Mouse (Mus musculus): Measurements from ENCODE around the gene Faah. TPM values are rescaled to one million over a fixed set of nuclear protein-coding genes. Genes with fewer than 3 reads are reported as not detected.
A peak's percentile ranks its signal among the peaks of the same experiment; 100 is the strongest.

Faah gene
- polyA plus RNA-seq, 1 experiment from 2014 or later = 26.7 TPM

DNA sequence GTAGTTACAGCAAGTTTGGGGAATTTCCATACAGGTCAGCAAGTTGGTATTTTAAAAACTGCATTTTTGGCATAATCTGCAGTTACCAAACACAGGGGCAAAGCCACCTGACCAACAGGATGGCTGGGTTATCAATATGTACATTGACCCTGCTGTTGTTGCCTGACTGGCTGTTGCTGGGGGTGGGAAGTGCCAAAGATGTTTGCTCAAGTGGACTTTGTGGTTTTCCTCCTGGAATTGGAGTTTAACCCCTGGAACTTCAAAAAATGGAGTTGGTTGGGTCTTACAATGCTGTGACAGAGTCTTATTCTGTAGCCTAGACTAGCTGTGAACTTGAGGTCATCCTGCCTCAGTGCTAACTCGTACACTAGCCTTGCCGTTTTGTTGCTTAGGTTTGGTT is 22.7 kb upstream of the Faah start:
- WGBS = 95% methylated on average over 2 of the region's 2 CpGs
- Histone ChIP-seq H3K9me3 (no peaks in the 10 kb centered on the region), H3K4me1 (no peaks in the 10 kb centered on the region), H3K4me3 (no peak overlapping the region), H3K36me3 (replicated peaks) (0 out of 2 replicates have a peak, but pooled peaks cover 2% of the 10 kb centered on the region), H3K27me3 (replicated peaks) (no peaks in the 10 kb centered on the region), H3K27ac (no peak overlapping the region), H3K9ac (no peak overlapping the region), H3K4me2 (no peak overlapping the region)
- no peak for ATAC-seq (replicated peaks)

DNA sequence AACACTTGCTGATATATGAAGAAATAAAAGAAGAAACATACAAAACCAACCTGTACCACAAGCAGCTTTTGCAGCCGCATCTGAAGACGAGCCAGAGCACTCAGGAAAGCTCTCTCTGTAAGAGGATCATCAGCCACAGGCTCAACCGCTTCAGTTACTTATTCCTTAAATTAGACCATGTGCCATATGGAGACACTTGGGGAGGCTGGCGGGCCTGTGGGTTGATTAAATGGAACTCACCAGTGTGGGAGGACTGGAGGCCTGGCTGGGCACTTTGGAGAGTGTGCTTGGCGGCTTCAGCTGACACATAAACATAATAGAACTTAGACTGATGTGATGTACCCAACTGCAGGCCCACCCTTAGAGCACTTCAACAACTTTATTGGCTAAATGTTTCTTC is 15.6 kb upstream of the Faah start:
- Histone ChIP-seq H3K4me1 (no peaks in the 10 kb centered on the region), H3K36me3 (replicated peaks) (peaks cover 6% of the 10 kb centered on the region; the same call in 1 of the 2 replicates), H3K27me3 (replicated peaks) (no peaks in the 10 kb centered on the region), H3K9me3 (no peaks in the 10 kb centered on the region), H3K9ac (no peak overlapping the region), H3K27ac (no peak overlapping the region), H3K4me3 (no peak overlapping the region), H3K4me2 (no peak overlapping the region)
- no peak for ATAC-seq (replicated peaks)
- 95% methylated on average over 5 of the region's 5 CpGs for WGBS

DNA sequence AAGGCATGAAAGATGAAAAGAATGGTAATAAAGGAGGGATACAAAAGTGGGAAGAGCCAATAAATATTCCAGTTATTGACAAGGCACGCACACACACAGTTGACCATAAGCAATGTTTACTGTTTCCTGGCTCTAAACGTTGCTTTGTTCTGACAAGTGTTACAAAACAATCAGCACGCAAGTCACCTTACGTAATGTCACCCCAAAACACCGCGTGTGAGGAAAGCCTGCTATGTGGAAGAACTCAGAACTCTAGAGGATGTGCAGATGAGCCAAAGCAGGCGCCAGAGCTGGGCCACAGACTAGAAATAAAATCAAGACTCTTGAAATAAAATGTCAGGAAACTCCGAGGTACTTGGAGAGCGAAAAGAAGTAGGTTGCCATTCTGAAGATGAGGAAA is 15.2 kb upstream of the Faah start:
- WGBS = 92% methylated on average over 9 of the region's 9 CpGs
- Histone ChIP-seq H3K27ac (no peak overlapping the region), H3K4me2 (no peak overlapping the region)

DNA sequence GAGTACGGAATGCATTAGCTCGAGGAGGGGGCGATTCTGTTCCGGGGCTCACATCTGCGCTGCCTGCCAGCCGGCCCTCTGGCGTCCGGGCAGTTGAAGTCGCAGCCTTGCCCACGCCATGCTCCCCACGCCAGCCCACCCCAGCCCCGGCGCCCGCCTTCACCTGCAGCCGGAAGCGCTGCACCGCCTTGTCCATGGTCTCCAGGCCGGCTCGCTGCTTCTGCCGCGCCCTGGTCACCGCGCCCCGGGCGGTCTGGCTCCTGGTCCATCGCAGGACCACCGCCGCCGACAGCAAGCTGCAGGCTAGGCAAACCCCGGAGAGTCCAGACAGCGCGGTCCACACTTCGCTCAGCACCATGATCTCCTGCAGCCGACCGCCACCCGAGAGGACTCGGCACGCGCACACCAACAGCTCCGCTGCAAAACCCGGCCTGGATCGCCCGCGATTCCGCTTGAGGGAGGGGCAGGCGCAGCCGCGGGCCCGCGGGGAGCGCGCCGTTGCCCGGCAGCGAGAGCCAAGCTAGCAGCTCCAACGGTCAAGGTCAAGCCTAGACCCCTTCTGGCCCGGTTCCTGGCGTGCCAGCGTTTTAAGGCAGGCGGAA is 325 bp downstream of the Faah start:
- Histone ChIP-seq H3K4me3 (peak overlapping the region; percentile 68), H3K27me3 (replicated peaks) (peaks cover 36% of the 10 kb centered on the region), H3K4me1 (peaks cover 4% of the 10 kb centered on the region; the same call in 1 of the 2 replicates), H3K27ac (peak overlapping the region; percentile 79), H3K4me2 (peak overlapping the region; percentile 92), H3K36me3 (replicated peaks) (no peaks in the 10 kb centered on the region), H3K9ac (peak overlapping the region; percentile 79), H3K9me3 (no peaks in the 10 kb centered on the region)
- peak; percentile 94 for ATAC-seq (replicated peaks)
- under 1% methylated on average over 60 of the region's 60 CpGs for WGBS

More for the DNA sequence above, 15.2 kb upstream of the Faah start:
- H3K27me3 ChIP-seq (replicated peaks) = no peaks in the 10 kb centered on the region
- peaks cover 6% of the 10 kb centered on the region; the same call in 1 of the 2 replicates for H3K36me3 ChIP-seq (replicated peaks)
- H3K4me3 ChIP-seq = no peak overlapping the region
- H3K9ac ChIP-seq = no peak overlapping the region
- H3K4me1 ChIP-seq = no peaks in the 10 kb centered on the region
- ATAC-seq (replicated peaks) = no peak
- no peaks in the 10 kb centered on the region for H3K9me3 ChIP-seq

DNA sequence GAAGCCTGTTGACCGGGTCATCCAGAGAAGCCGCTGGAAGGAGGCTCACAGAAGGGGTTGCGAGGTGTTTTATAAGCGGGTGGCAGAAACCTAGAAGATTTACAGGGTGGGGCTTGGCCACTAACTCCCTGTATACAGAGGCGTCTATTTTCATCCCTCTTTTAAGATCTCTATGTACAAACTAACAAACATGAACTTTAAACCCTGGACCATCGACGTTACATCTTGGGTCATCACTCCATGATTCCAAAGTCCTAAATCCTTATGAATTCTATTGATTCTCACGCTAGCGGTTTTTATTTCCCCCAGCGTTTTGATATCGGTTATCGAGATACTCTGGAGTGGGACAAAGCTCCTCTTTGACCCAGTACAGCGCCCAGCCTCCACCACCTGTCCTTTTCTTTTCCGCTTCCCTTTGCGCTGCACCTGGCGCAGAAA is 845 bp downstream of the Faah start:
- H3K27me3 ChIP-seq (replicated peaks) = peaks cover 36% of the 10 kb centered on the region
- no peak overlapping the region for H3K27ac ChIP-seq
- H3K4me1 ChIP-seq = peaks cover 4% of the 10 kb centered on the region; the same call in 1 of the 2 replicates
- H3K9me3 ChIP-seq = no peaks in the 10 kb centered on the region
- H3K9ac ChIP-seq = peak overlapping the region; percentile 79
- peak overlapping the region; percentile 68 for H3K4me3 ChIP-seq
- peak overlapping the region; percentile 92 for H3K4me2 ChIP-seq
- ATAC-seq (replicated peaks) = peak; percentile 32
- no peaks in the 10 kb centered on the region for H3K36me3 ChIP-seq (replicated peaks)
- 11% methylated on average over 16 of the region's 16 CpGs for WGBS

- Histone ChIP-seq H3K27ac (no peak overlapping the region), H3K36me3 (replicated peaks) (no peaks in the 10 kb centered on the region), H3K4me1 (peaks cover 4% of the 10 kb centered on the region; the same call in 1 of the 2 replicates), H3K27me3 (replicated peaks) (peaks cover 36% of the 10 kb centered on the region), H3K9ac (peak overlapping the region; percentile 79; the same call in 1 of the 2 replicates), H3K9me3 (no peaks in the 10 kb centered on the region), H3K4me2 (peak overlapping the region; percentile 92), H3K4me3 (peak overlapping the region; percentile 68)
- ATAC-seq (replicated peaks) = no peak
- 62% methylated on average over 3 of the region's 3 CpGs for WGBS
Measured at GRCm38 (mm10) chr4:116016396-116016795, 1.3 kb downstream of the Faah start.

DNA sequence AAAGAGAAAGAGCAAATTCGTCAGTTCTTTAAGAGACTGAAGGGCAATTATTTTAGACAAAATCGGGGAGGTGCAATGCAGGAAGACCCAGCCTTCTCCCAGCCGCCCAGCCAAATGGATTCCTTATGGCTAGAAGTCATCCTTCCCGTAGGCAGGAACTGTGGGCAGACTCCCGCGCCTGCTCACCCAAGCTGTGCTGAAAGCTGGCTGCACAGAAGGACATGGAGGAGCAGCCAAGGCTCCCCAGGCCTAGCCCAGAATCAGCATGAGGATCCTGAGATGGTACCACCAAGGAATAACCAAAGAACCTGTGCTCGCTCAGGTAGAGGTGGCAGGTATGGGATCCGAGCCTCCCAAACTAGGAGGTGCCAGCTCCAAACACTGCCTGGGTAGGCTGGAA is 1.7 kb downstream of the Faah start:
- Histone ChIP-seq H3K4me1 (peaks cover 4% of the 10 kb centered on the region; the same call in 1 of the 2 replicates), H3K9me3 (no peaks in the 10 kb centered on the region), H3K27ac (no peak overlapping the region), H3K4me2 (peak overlapping the region; percentile 92; the same call in 1 of the 2 replicates), H3K27me3 (replicated peaks) (peaks cover 36% of the 10 kb centered on the region), H3K9ac (no peak overlapping the region), H3K4me3 (0 out of 2 replicates have a peak overlapping the region, but pooled peaks have one; percentile 68), H3K36me3 (replicated peaks) (no peaks in the 10 kb centered on the region)
- no peak for ATAC-seq (replicated peaks)
- 72% methylated on average over 8 of the region's 8 CpGs for WGBS

DNA sequence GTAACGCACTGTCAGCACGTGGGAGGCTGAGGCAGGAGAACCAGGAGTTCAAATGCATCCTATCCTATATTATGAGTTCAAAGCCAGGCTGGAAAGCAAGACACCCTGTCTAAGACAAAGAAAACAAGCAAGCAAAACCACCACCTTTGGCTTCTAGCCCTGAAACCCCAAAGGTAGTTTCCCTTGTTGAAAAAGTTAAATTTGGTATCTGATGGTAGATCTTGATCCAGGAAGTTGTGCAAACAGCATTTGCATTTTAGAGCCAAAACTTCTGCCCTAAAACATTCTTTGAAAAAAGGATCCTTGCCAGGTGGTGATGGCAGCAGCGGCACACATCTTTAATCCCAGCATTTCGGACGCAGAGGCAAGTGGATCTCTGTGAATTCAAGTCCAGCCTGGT is 2.2 kb downstream of the Faah start:
- H3K9ac ChIP-seq = no peak overlapping the region
- H3K9me3 ChIP-seq = no peaks in the 10 kb centered on the region
- no peaks in the 10 kb centered on the region for H3K36me3 ChIP-seq (replicated peaks)
- H3K4me1 ChIP-seq = peaks cover 4% of the 10 kb centered on the region; the same call in 1 of the 2 replicates
- no peak overlapping the region for H3K27ac ChIP-seq
- 87% methylated on average over 5 of the region's 5 CpGs for WGBS
- ATAC-seq (replicated peaks) = no peak
- no peak overlapping the region for H3K4me2 ChIP-seq
- peaks cover 36% of the 10 kb centered on the region for H3K27me3 ChIP-seq (replicated peaks)
- H3K4me3 ChIP-seq = no peak overlapping the region

DNA sequence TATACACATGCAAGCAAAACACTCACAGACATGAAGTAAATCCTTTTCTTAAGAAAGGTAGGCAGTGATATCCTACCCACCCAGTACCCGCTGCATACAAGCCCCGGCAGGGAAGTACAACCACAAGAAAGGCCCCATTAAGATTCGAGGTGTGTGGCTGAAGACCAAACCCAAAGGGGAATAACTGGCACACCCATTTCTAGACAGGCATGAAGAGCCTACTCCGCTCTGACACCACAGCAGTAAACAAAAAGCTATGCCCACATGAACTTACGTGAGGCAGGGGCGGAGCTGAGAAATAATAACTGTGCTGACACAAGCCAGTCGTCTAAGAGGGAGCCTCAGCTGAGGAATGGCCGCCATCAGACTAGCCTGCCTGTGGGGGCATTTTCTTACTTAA is 7.5 kb downstream of the Faah start:
- Histone ChIP-seq H3K36me3 (replicated peaks) (no peaks in the 10 kb centered on the region), H3K4me1 (no peaks in the 10 kb centered on the region), H3K27ac (no peak overlapping the region), H3K9me3 (no peaks in the 10 kb centered on the region), H3K4me2 (no peak overlapping the region), H3K27me3 (replicated peaks) (peaks cover 11% of the 10 kb centered on the region), H3K9ac (no peak overlapping the region), H3K4me3 (no peak overlapping the region)
- WGBS = 83% methylated on average over 8 of the region's 8 CpGs
- no peak for ATAC-seq (replicated peaks)

DNA sequence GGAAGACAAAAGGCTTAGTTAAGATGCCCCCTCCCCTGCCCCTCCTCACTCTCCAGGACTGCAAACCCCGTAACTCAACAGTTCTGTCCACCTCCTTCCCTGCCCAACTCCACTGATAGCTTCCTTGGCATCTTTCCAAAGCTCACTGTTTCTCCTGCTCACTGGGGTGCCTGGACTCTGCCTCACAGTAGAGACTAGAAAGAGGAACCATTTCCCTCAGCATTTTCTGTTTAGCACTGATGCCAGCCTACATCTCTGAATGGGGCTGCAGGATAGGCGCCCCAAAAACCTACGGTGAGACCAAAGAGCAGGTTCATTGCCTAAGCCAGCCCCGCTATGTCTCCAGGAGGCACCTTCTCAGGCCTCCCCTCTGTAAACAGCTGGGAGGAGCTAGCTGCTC is 16.5 kb downstream of the Faah start:
- no peak overlapping the region for H3K4me3 ChIP-seq
- no peaks in the 10 kb centered on the region for H3K9me3 ChIP-seq
- no peaks in the 10 kb centered on the region for H3K4me1 ChIP-seq
- H3K36me3 ChIP-seq (replicated peaks) = no peaks in the 10 kb centered on the region
- H3K9ac ChIP-seq = no peak overlapping the region
- no peak for ATAC-seq (replicated peaks)
- H3K27me3 ChIP-seq (replicated peaks) = no peaks in the 10 kb centered on the region
- WGBS = 65% methylated on average over 4 of the region's 4 CpGs
- no peak overlapping the region for H3K27ac ChIP-seq
- no peak overlapping the region for H3K4me2 ChIP-seq

GRCm38 (mm10) chr4:116000671-116001070 is 17.1 kb downstream of the Faah start:
- H3K27ac ChIP-seq = no peak overlapping the region
- no peaks in the 10 kb centered on the region for H3K27me3 ChIP-seq (replicated peaks)
- ATAC-seq (replicated peaks) = no peak
- no peak overlapping the region for H3K9ac ChIP-seq
- WGBS = 45% methylated on average over 6 of the region's 6 CpGs
- no peak overlapping the region for H3K4me2 ChIP-seq
- H3K9me3 ChIP-seq = no peaks in the 10 kb centered on the region
- no peaks in the 10 kb centered on the region for H3K36me3 ChIP-seq (replicated peaks)
- H3K4me1 ChIP-seq = no peaks in the 10 kb centered on the region
- no peak overlapping the region for H3K4me3 ChIP-seq

- Histone ChIP-seq H3K9ac (no peak overlapping the region), H3K27ac (no peak overlapping the region), H3K9me3 (no peaks in the 10 kb centered on the region), H3K4me2 (no peak overlapping the region), H3K4me3 (no peak overlapping the region), H3K27me3 (replicated peaks) (no peaks in the 10 kb centered on the region), H3K4me1 (no peaks in the 10 kb centered on the region), H3K36me3 (replicated peaks) (no peaks in the 10 kb centered on the region)
- WGBS = 86% methylated on average over 4 of the region's 4 CpGs
- ATAC-seq (replicated peaks) = no peak
Measured at GRCm38 (mm10) chr4:115996729-115997128, 21.0 kb downstream of the Faah start.

- Histone ChIP-seq H3K27me3 (replicated peaks) (no peaks in the 10 kb centered on the region), H3K4me3 (no peak overlapping the region), H3K4me1 (no peaks in the 10 kb centered on the region), H3K27ac (no peak overlapping the region), H3K9me3 (no peaks in the 10 kb centered on the region), H3K4me2 (no peak overlapping the region), H3K36me3 (replicated peaks) (no peaks in the 10 kb centered on the region), H3K9ac (no peak overlapping the region)
- no peak for ATAC-seq (replicated peaks)
- 71% methylated on average over 2 of the region's 2 CpGs for WGBS
Measured at GRCm38 (mm10) chr4:115995376-115995730, 22.4 kb downstream of the Faah start.
